Mouse (Mus musculus) myocyte (in vitro differentiated cells): ENCODE results near the gene Ank.

Experiments used
- CEBPB ChIP-seq: IDR thresholded peaks from 2 replicates; pipeline ENCODE4 v1.6.1; 2011; ENCODE audit warnings: mild to moderate bottlenecking, moderate library complexity; ENCODE audit not compliant: poor library complexity, insufficient read depth, severe bottlenecking
- E2F4 ChIP-seq: IDR thresholded peaks from one replicate; pipeline ENCODE4 v1.6.1; 2011; ENCODE audit warnings: mild to moderate bottlenecking, control low read depth, moderate library complexity; ENCODE audit not compliant: insufficient read depth
- MAX ChIP-seq: IDR thresholded peaks from one replicate; pipeline ENCODE4 v1.6.1; 2011; ENCODE audit warnings: low read depth, mild to moderate bottlenecking, control low read depth
- MYOD1 ChIP-seq, 3 experiments: IDR thresholded peaks; one replicate each; pipeline ENCODE4 v1.6.1; 2011; ENCODE audit warnings: control low read depth in 2 of 3, low read depth in 2 of 3, mild to moderate bottlenecking in 2 of 3, moderate library complexity in 1 of 3; ENCODE audit not compliant: insufficient read length in 2 of 3, control insufficient read depth in 1 of 3
- MYOG ChIP-seq, 3 experiments: IDR thresholded peaks; one replicate each; pipeline ENCODE4 v1.6.1; 2011; ENCODE audit warnings: control low read depth in 2 of 3, low read depth in 2 of 3, mild to moderate bottlenecking in 2 of 3; ENCODE audit not compliant: insufficient read length in 2 of 3, control insufficient read depth in 1 of 3, insufficient read depth in 1 of 3
- POLR2A ChIP-seq: IDR thresholded peaks from one replicate; pipeline ENCODE4 v1.6.1; 2011; ENCODE audit warnings: low read depth, mild to moderate bottlenecking, control low read depth, moderate library complexity; ENCODE audit not compliant: insufficient read length
- POLR2AphosphoS2 ChIP-seq: IDR thresholded peaks from one replicate; pipeline ENCODE4 v1.6.1; 2011; ENCODE audit warnings: low read depth, control low read depth; ENCODE audit not compliant: insufficient read length
- REST ChIP-seq: IDR thresholded peaks from one replicate; pipeline ENCODE4 v1.6.1; 2011; ENCODE audit warnings: mild to moderate bottlenecking, control low read depth, moderate library complexity; ENCODE audit not compliant: insufficient read depth, insufficient read length
- SRF ChIP-seq: IDR thresholded peaks from one replicate; pipeline ENCODE4 v1.6.1; 2011; ENCODE audit warnings: low read depth; ENCODE audit not compliant: control insufficient read depth, insufficient read length
- TCF12 ChIP-seq: IDR thresholded peaks from one replicate; pipeline ENCODE4 v1.6.1; 2011; ENCODE audit warnings: mild to moderate bottlenecking, control low read depth; ENCODE audit not compliant: poor library complexity, insufficient read depth, severe bottlenecking
- TCF3 ChIP-seq: IDR thresholded peaks from one replicate; pipeline ENCODE4 v1.6.1; 2011; ENCODE audit warnings: low read depth, control low read depth; ENCODE audit not compliant: insufficient read length
- USF1 ChIP-seq: IDR thresholded peaks from one replicate; pipeline ENCODE4 v1.6.1; 2011; ENCODE audit warnings: low read depth, mild to moderate bottlenecking, control low read depth, moderate library complexity

GRCm38 (mm10) chr15:27418566-27419331 lies 47.7 kb upstream of the Ank start:
- TF ChIP-seq POLR2A = no peak
- no peak for TF ChIP-seq SRF
- no peak for TF ChIP-seq E2F4
- no peak for TF ChIP-seq REST
- no peak for TF ChIP-seq TCF12
- no peak for TF ChIP-seq MYOG (IDR thresholded peaks at IDR 0.05; ENCODE audit: control insufficient read depth in 1 of 3, insufficient read depth in 1 of 3, insufficient read length in 2 of 3, low read depth in 2 of 3)
- peak in 1 of 3 experiments; percentile 14 for TF ChIP-seq MYOD1 (IDR thresholded peaks at IDR 0.05; ENCODE audit: control insufficient read depth in 1 of 3, insufficient read length in 2 of 3, low read depth in 2 of 3)
- TF ChIP-seq MAX = no peak
- TF ChIP-seq TCF3 = no peak
- TF ChIP-seq USF1 = peak; percentile 64
- TF ChIP-seq CEBPB = peak; percentile 95
- no peak for TF ChIP-seq POLR2AphosphoS2
